Mouse (Mus musculus) kidney, adult 2 months (tissue): Measurements from ENCODE around the gene Slc25a26.

Experiments used
- CTCF ChIP-seq: fragments of 200-500 bp; conservative IDR thresholded peaks from 2 replicates; pipeline ENCODE4 v1.5.1; 2011; ENCODE audit warnings: low read depth, mild to moderate bottlenecking, control low read depth, low read length, moderate library complexity, mixed read lengths; ENCODE audit not compliant: insufficient read depth, insufficient read length
- POLR2A ChIP-seq: fragments of 200-500 bp; IDR thresholded peaks from one replicate; pipeline ENCODE4 v1.6.1; 2011; ENCODE audit warnings: low read depth, low read length, control low read depth

- TF ChIP-seq CTCF: no peak
- no peak for TF ChIP-seq POLR2A
These were observed 67.9 kb downstream of the Slc25a26 start for GRCm38 (mm10) chr6:94568040-94568439.
